Mouse (Mus musculus): ENCODE data around the gene Zic1.

GRCm38 (mm10) chr9:91354434-91355269, 11.0 kb downstream of the Zic1 start:
- TF ChIP-seq CTCF (IDR thresholded peaks at IDR 0.05; ENCODE audit: low read depth) (no peak), EP300 (IDR thresholded peaks at IDR 0.05; ENCODE audit: low read depth) (no peak)
